ENCODE assay signal across 8 mouse cellular contexts in genomic region chr10:93641821-93642746, GRCm38 (mm10). TPM values are rescaled to one million over a fixed set of nuclear protein-coding genes. Genes with fewer than 3 reads are reported as not detected.
DNase-seq lines count a peak whose midpoint lies in the region; ATAC-seq and TF ChIP-seq lines count a peak whose summit lies in the region.

No protein-coding gene starts in this region.

- peak overlapping the region; percentile 68; the same call in 1 of the 2 replicates for H3K27ac ChIP-seq in forebrain, embryonic 13.5 days
- H3K27ac ChIP-seq in hindbrain, postnatal 0 days, result peak overlapping the region; percentile 76; the same call in 1 of the 2 replicates
- no peak overlapping the region for H3K27ac ChIP-seq in liver, embryonic 15.5 days (replicated peaks)
- H3K27ac ChIP-seq in neural tube, embryonic 12.5 days, result no peak overlapping the region

- H3K9me3 ChIP-seq in forebrain, embryonic 13.5 days (replicated peaks), result no peaks in the 10 kb centered on the region
- H3K9me3 ChIP-seq in hindbrain, postnatal 0 days (ENCODE audit: low read length), result no peaks in the 10 kb centered on the region
- no peaks in the 10 kb centered on the region for H3K9me3 ChIP-seq in liver, embryonic 15.5 days (replicated peaks)
- no peaks in the 10 kb centered on the region for H3K9me3 ChIP-seq in neural tube, embryonic 12.5 days

- 0 out of 2 replicates have a peak, but pooled peaks cover 10% of the 10 kb centered on the region for H3K27me3 ChIP-seq in forebrain, embryonic 13.5 days
- no peaks in the 10 kb centered on the region for H3K27me3 ChIP-seq in hindbrain, postnatal 0 days (ENCODE audit: insufficient read depth, low read length)
- peaks cover 63% of the 10 kb centered on the region for H3K27me3 ChIP-seq in liver, embryonic 15.5 days
- H3K27me3 ChIP-seq in neural tube, embryonic 12.5 days (replicated peaks), result peaks cover 5% of the 10 kb centered on the region; the same call in 1 of the 2 replicates

- H3K36me3 ChIP-seq in forebrain, embryonic 13.5 days (ENCODE audit: poor library complexity, severe bottlenecking), result peaks cover 25% of the 10 kb centered on the region
- H3K36me3 ChIP-seq in hindbrain, postnatal 0 days (ENCODE audit: insufficient read depth, low read length), result no peaks in the 10 kb centered on the region
- H3K36me3 ChIP-seq in liver, embryonic 15.5 days (replicated peaks), result no peaks in the 10 kb centered on the region
- H3K36me3 ChIP-seq in neural tube, embryonic 12.5 days, result peaks cover 15% of the 10 kb centered on the region; the same call in 1 of the 2 replicates

- peak; percentile 27 for DNase-seq in spleen, adult 12 weeks (ENCODE audit: low spot score)
- no peak for DNase-seq in spleen, postnatal 14 days (ENCODE audit: low spot score in 2 of 2)
- DNase-seq in cerebellum, adult 11 months, result peak; percentile 82
- DNase-seq in hindbrain, postnatal 0 days (ENCODE audit: low spot score), result no peak

- peak overlapping the region; percentile 96 for H3K9ac ChIP-seq in forebrain, embryonic 13.5 days
- H3K9ac ChIP-seq in hindbrain, postnatal 0 days (replicated peaks; ENCODE audit: low read length), result peak overlapping the region; percentile 73
- peak overlapping the region; percentile 69 for H3K9ac ChIP-seq in liver, embryonic 15.5 days
- H3K9ac ChIP-seq in neural tube, embryonic 12.5 days, result peak overlapping the region; percentile 92

- TF ChIP-seq CTCF in hindbrain, postnatal 0 days (IDR thresholded peaks at IDR 0.05; ENCODE audit: low read depth), result no peak

- peak overlapping the region; percentile 88 for H3K4me3 ChIP-seq in forebrain, embryonic 13.5 days
- H3K4me3 ChIP-seq in hindbrain, postnatal 0 days (ENCODE audit: low read length), result peak overlapping the region; percentile 69
- H3K4me3 ChIP-seq in liver, embryonic 15.5 days (replicated peaks), result peak overlapping the region; percentile 67
- H3K4me3 ChIP-seq in neural tube, embryonic 12.5 days, result peak overlapping the region; percentile 85

- peaks cover 34% of the 10 kb centered on the region for H3K4me1 ChIP-seq in forebrain, embryonic 13.5 days
- H3K4me1 ChIP-seq in hindbrain, postnatal 0 days (ENCODE audit: insufficient read depth, low read length), result 0 out of 2 replicates have a peak, but pooled peaks cover 4% of the 10 kb centered on the region
- H3K4me1 ChIP-seq in liver, embryonic 15.5 days (replicated peaks), result peaks cover 51% of the 10 kb centered on the region
- H3K4me1 ChIP-seq in neural tube, embryonic 12.5 days, result peaks cover 14% of the 10 kb centered on the region

- peak overlapping the region; percentile 96 for H3K4me2 ChIP-seq in forebrain, embryonic 13.5 days
- H3K4me2 ChIP-seq in hindbrain, postnatal 0 days (ENCODE audit: low read depth, low read length), result peak overlapping the region; percentile 94
- peak overlapping the region; percentile 99 for H3K4me2 ChIP-seq in liver, embryonic 15.5 days
- peak overlapping the region; percentile 96 for H3K4me2 ChIP-seq in neural tube, embryonic 12.5 days (replicated peaks)

- peak; percentile 70 for ATAC-seq in forebrain, embryonic 13.5 days
- peak; percentile 73 for ATAC-seq in hindbrain, postnatal 0 days
- peak; percentile 33 for ATAC-seq in liver, embryonic 15.5 days (ENCODE audit: insufficient read depth)
- peak; percentile 63 for ATAC-seq in neural tube, embryonic 12.5 days (ENCODE audit: low FRiP score, low read depth)
- ATAC-seq in inflammation-experienced regulatory T-cells, adult 6 months, result no peak

- WGBS in forebrain, embryonic 13.5 days, result 5% methylated on average over 32 of the region's 32 CpGs
- 5% methylated on average over 32 of the region's 32 CpGs for WGBS in hindbrain, postnatal 0 days
- 6% methylated on average over 32 of the region's 32 CpGs for WGBS in liver, embryonic 15.5 days (ENCODE audit: insufficient replicate concordance)
- WGBS in neural tube, embryonic 12.5 days, result 7% methylated on average over 32 of the region's 32 CpGs

RNA-seq across cellular contexts. Expression of gene Ntn4, which starts 1.6 kb away (rescaled TPM):
- polyA plus RNA-seq in forebrain, embryonic 13.5 days (2015; fragmentation: Nextera tagmentation; extraction: Ambion mirVana), result 2.1 and 2.7 TPM in 2 replicates
- 13.1 and 26.4 TPM in 2 replicates for total RNA-seq in hindbrain, postnatal 0 days (2014; rRNA removed)
- 0.99 and 1.2 TPM in 2 replicates for polyA plus RNA-seq in hindbrain, postnatal 0 days (2015; fragmentation: Nextera tagmentation; extraction: Ambion mirVana)
- 0.07 and 0.09 TPM in 2 replicates for polyA plus RNA-seq in liver, embryonic 15.5 days (2015; fragmentation: Nextera tagmentation; extraction: Ambion mirVana)
- polyA plus RNA-seq in neural tube, embryonic 12.5 days (2016; fragmentation: Nextera tagmentation; extraction: Ambion mirVana), result 2.1 and 3.2 TPM in 2 replicates
- 1 to 10 TPM in 1 of 3 experiments, under 1 TPM in 1, not detected in 1; 0.15 to 2.1 TPM for polyA plus RNA-seq in inflammation-experienced regulatory T-cells, adult 6 months (2017; shearing (Covaris generic))

RNA-seq across cellular contexts. Expression of gene Snrpf, which starts 52.6 kb away (rescaled TPM):
- 124 and 146 TPM in 2 replicates for polyA plus RNA-seq in forebrain, embryonic 13.5 days (2015; fragmentation: Nextera tagmentation; extraction: Ambion mirVana)
- 20.1 and 26.2 TPM in 2 replicates for total RNA-seq in hindbrain, postnatal 0 days (2014; rRNA removed)
- polyA plus RNA-seq in hindbrain, postnatal 0 days (2015; fragmentation: Nextera tagmentation; extraction: Ambion mirVana), result 65.2 and 65.8 TPM in 2 replicates
- polyA plus RNA-seq in liver, embryonic 15.5 days (2015; fragmentation: Nextera tagmentation; extraction: Ambion mirVana), result 50.1 and 55.2 TPM in 2 replicates
- 111 and 131 TPM in 2 replicates for polyA plus RNA-seq in neural tube, embryonic 12.5 days (2016; fragmentation: Nextera tagmentation; extraction: Ambion mirVana)
- 10 to 100 TPM; 55.6 to 90.0 (median 74.2) TPM for polyA plus RNA-seq in inflammation-experienced regulatory T-cells, adult 6 months (2017; shearing (Covaris generic))

Comparison
In these comparisons a context has a peak if more than half of its experiments do, and no peak if none do; other contexts are left out.
1. DNase-seq: peak in spleen, adult 12 weeks (single experiment) and cerebellum, adult 11 months (single experiment); none in spleen, postnatal 14 days (0 of 2) and hindbrain, postnatal 0 days (single experiment).
2. H3K27ac ChIP-seq: peak in forebrain, embryonic 13.5 days (single experiment) and hindbrain, postnatal 0 days (single experiment); none in liver, embryonic 15.5 days (single experiment) and neural tube, embryonic 12.5 days (single experiment).
3. Peak in every context shown above with its lines, with median percentiles within 50 percentile points of each other: H3K4me2 ChIP-seq, H3K4me3 ChIP-seq and H3K9ac ChIP-seq.